Mouse (Mus musculus) lung, adult 2 months (tissue): ENCODE measurements around the gene Ptf1a.

Source experiments
- CTCF ChIP-seq: fragments of 200-500 bp; IDR thresholded peaks from 2 replicates; pipeline ENCODE4 v1.5.1; 2011; ENCODE audit warnings: mild to moderate bottlenecking, low read length, control low read depth; ENCODE audit not compliant: insufficient read depth
- POLR2A ChIP-seq: fragments of 200-500 bp; IDR thresholded peaks from 2 replicates; pipeline ENCODE4 v1.6.1; 2011; ENCODE audit warnings: low read depth, mild to moderate bottlenecking, control low read depth, low read length, borderline replicate concordance; ENCODE audit errors: extremely low read depth

DNA sequence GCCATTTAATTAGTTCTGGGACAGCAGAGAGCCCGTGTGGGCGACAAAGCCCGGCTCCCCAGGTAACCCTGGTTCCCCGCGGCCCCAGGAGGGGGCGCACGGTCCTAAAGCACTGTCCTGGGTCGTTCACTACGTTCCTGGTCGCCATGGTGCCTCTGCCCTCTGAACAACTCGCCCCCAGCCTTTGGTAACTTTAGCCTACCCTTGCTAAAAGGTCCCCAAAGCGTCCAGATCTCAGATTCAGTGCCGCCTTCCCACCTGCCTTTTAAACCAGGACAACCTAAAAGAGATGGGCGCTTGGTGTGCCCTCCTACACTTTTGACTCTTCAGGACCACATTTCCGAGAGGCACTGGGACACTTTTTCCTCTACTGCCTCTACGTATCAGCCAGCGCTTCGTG, 14.3 kb upstream of the Ptf1a start:
- TF ChIP-seq POLR2A: no peak
- no peak for TF ChIP-seq CTCF
